Mouse (Mus musculus): ENCODE measurements around the gene Serpina1a.
"Not testable (repeated sequence)": the region's sequence is repeated elsewhere in the genome, so short reads cannot be mapped to it uniquely, and the experiment has no call there.

Gene Serpina1a

GRCm38 (mm10) chr12:103863101-103863974 lies at the start of gene Serpina1a:
Gene Serpina1a (minus strand): TSS chr12:103863562.
- DNase-seq: not testable (repeated sequence)

DNA sequence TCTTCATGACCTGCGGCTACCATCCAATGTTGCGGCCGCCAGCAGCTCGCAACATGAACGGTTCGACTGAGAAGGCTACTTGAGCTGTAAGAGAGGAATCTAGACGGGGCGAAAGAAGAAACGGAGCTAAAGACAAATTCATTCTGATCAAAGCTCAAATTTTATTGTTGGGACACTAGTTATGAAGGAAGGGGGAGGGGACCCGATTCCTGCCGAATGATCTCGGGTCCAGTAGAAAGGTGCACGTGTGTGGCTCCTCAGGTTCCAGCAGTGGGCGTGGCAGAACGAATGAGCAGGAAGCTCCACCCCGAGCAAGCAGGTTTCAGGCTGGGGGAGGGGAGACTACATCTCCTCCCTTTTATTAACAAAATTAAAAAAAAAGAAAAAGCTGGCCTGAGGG lies 45.8 kb upstream of the Serpina1a start:
- DNase-seq: peak; percentile 42

DNA sequence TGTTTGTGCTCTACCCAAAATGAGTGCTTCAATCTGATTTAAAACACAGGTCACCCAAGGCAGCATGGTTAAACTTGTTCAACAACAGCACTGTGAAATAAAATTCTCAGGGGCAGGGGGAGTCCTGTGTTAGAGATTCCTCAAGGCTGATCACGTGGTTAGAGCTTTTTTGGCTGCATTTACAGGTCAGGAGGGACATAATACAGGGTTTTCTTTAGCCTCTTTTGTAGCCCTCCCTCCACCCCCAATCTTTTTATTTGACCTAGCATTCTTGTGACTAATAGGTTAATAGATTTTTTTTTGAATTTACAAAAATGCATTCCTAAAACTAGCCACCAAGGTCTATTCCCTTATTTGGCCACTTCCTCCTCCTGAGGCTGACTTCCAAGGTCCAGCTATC lies 44.4 kb upstream of the Serpina1a start:
- not testable (repeated sequence) for DNase-seq

GRCm38 (mm10) chr12:103904837-103905340 lies 41.5 kb upstream of the Serpina1a start, which contains the start of gene Serpina1c:
Gene Serpina1c (minus strand): TSS chr12:103904887.
- DNase-seq: not testable (repeated sequence)

DNA sequence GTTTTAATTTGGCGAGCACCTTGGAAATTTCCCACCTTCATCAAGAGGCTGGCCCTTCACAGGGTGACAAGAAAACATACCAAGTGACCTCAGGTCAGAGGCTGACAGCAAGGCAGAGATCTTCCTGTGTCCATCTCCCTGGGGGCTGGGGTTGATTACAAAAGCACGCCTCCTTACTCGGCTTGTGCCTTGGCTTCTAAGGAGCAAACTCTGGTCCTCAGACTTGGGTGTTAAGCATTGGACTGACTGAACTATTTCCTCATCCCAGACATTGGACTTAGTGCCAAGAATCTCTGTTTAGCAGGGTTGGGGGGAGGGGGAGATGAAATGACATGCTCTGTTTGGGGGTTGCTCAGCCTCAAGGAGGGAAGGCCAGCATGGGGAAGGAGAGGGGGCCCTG lies 38.6 kb upstream of the Serpina1a start:
- DNase-seq: not testable (repeated sequence)

- not testable (repeated sequence) for DNase-seq
Observed at GRCm38 (mm10) chr12:103866873-103867272, 3.5 kb upstream of the Serpina1a start.

DNA sequence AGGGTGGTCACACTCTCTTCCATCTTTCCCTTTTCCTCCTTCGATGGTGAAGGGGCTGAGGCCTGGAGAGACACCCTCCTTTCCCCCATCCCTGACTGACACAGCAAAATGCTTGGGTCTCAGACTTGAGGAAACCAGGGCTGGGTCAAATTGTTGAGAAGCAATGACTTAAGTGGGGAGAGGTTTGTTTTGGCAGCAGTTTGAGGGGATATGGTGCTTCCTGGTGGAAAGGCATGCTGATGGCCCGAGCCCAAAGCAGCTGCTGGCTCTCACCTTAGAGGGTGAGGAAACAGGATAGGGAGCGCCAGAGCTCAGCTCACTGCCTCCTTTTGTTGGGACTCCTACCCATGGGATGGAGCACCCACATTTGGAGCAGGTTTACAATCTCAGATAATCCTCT lies 2.4 kb downstream of the Serpina1a start:
- DNase-seq: no peak

DNA sequence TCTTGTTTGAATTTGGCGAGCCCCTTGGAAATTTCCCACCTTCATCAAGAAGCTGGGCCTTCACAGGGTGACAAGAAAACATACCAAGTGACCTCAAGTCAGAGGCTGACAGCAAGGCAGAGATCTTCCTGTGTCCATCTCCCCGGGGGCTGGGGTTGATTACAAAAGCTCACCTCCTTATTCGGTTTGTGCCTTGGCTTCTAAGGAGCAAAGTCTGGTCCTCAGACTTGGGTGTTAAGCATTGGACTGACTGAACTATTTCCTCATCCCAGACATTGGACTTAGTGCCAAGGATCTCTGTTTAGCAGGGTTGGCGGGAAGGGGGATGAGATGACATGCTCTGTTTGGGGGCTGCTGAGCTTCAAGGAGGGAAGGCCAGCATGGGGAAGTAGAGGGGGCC lies 2.8 kb downstream of the Serpina1a start:
- not testable (repeated sequence) for DNase-seq

- DNase-seq: not testable (repeated sequence)
Observed at GRCm38 (mm10) chr12:103859584-103859983, 3.8 kb downstream of the Serpina1a start.

DNA sequence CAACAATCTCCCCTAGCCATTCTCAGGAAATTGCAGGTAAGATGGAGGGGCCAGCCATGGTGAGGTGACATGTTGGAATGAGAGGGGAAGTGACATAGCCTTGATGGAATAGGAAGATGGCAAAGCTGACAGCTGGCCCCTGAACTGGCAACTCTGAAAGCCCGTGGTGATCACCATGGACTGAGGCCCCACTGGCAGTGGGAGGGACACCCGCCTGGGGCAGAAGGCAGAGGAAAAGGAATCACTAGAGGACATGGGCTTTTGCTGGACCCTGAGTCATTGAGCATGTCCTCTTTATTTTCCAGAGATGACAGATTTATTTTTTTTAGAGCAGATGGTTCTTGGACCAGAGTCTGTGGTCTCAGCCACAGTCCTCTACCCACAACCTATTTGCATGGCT lies 10.3 kb downstream of the Serpina1a start:
- DNase-seq: not testable (repeated sequence)

GRCm38 (mm10) chr12:103830273-103830672 lies 33.1 kb downstream of the Serpina1a start, which contains the start of gene Serpina1b:
Gene Serpina1b (minus strand): TSS chr12:103830373.
- DNase-seq: not testable (repeated sequence)

DNA sequence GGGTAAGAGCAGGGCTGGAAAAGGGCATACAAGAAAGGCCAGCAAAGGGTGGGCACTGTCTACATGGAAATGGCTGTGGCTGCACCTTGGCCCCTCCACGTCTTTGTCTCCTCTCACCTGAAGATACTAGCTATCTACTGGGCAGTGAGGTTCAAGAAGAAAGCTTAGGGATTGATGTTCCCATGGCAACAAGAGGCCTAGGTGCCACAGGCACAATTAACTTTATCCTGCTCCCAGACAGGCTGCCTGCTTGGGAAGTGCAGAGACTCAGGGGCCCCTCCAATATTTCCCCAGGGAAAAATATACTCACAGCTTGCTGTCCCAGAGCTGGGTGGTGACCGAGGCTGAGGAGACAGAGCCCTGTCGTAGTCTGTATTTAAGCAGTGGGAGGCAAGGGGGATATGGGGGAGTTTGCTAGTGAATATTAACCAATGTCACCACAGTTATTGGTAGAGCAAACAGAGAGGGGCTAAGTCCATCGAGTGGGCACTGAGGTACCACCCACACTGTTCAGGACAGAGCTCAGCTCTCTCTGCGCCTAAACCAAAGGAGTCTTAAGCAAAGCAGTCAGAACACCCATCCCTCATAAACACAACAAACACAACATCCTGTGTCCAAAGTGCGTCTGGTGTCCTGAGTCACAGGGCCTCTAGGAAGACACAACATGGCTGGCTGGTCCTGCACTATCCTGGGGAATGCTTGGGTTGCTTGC lies 35.5 kb downstream of the Serpina1a start:
- DNase-seq: not testable (repeated sequence)

DNA sequence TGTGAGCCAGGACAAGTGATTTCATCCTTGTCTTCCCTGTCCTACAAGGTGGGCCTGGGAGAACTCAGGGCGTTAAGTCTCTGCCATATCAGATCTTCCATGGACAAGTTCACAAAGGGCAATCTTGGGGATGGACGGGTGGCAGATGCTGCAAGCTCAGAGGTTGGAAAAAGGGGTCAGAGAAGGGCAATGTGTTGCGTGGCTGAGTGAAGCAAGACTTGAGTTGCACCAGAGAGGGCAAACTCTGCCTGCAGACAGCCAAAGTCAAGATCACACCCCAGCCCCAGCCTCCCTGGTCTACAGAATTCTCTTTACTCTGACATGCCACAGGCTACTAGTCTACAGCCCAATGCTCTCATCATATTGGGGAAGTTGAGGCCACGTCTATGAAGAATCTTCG lies 39.5 kb downstream of the Serpina1a start:
- not testable (repeated sequence) for DNase-seq

Measured in kidney, adult 18-20 months (tissue).